Mouse (Mus musculus): ENCODE measurements around the gene Ttc34.

Gene Ttc34

GRCm38 (mm10) chr4:154837170-154837569, at the start of gene Ttc34:
Gene Ttc34 (plus strand): TSS chr4:154837459.
- DNase-seq (ENCODE audit: extremely low spot score, low read depth, low spot score) = peak; percentile 31

DNA sequence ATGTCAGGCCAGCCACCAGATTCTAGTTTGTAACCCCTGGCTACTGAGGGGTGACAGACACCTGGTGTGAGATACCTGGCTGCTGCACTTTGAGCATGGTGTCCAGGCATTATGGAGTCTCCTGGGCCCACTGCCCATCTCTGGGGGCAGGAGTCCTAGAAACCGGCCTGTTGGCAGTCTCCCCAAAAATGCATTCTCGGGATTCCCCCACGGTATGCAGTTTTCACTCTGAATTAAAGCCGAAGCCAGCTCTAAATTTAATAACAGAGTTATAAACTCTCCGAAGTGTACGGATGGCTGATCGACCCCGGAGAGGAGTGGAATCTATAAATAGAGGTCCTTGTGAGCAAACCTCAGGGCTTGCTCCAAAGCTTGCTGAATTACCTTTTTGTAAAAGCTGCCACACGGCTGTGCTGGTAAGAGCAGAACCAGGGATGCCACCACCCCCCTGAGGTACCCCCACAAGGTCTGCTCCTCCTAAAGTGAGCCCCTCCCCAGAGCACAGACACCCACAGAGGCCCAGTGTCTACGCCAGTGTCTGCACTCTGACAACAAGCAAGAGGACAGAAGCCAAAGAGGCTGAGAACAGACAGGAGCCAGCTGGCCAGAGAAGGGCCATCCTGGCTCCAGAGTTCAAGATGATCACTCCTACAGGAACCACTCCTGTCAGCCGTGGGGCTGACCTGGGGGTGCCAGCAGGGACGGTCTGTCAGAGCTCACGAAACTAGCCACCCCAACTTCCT, 49.1 kb upstream of the Ttc34 start:
- DNase-seq (ENCODE audit: extremely low spot score, low read depth, low spot score) = no peak

DNA sequence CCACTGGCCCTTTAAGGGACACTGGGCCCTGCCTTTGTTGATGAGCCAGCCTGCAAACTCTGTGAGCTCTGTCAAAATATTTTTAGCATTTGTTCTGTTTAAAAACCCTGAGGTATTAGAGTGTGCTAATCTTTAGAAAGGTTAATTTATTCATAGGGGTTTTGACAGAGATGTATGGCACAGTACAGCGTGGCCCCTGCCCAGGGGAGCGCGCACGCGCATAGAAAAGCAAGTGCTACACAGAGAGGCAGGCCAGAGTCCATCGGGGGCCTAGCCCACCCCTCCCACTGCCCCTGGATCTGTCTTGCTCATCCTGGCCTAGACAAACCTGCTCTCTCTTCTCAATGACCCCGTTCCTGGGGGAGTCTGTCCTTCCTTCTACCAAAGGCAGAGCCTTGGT, 45.4 kb upstream of the Ttc34 start:
- no peak for DNase-seq (ENCODE audit: extremely low spot score, low read depth, low spot score)

GRCm38 (mm10) chr4:154793499-154793898, 43.8 kb upstream of the Ttc34 start:
- no peak for DNase-seq (ENCODE audit: extremely low spot score, low read depth, low spot score)

DNA sequence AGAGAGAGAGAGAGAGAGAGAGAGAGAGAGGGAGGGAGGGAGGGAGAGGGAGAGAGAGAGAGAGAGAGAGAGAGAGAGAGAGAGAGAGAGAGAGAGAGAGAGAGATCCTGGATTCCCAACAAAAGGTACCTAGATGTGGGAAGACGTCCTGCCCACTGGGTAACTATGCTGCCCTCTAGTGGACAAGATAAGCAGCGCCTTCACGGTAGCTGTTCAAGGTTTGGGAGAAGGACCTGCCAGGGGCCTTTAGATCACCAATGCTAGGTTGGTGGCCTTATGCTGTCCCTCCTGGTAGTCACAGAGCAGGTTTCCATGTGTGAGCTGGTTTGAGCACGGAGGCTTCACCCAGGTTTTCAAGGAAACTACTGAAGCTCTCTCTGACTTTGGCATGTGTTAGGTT, 39.4 kb upstream of the Ttc34 start:
- DNase-seq (ENCODE audit: extremely low spot score, low read depth, low spot score) = no peak

- DNase-seq (ENCODE audit: extremely low spot score, low read depth, low spot score) = no peak
Measured at GRCm38 (mm10) chr4:154800543-154800942, 36.7 kb upstream of the Ttc34 start.

DNA sequence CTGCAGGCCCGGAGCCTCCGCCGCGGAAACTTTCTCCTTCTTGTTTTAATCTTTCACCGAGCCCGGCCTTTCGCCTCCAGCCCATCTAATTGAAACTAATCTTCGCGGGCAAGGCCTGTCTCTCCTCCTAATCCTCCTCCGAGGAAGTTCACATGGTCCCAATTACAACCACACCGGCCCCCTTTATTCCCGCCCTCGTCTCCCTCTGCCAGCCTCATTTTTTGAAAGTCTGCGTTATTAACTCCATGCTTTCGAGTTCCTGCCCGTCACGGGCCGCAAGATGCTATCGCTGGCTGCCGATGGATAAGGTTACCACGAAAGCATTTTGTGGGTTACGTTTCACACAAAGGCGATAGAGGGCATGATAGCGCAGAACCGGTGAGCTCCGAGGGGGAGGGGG, 35.0 kb upstream of the Ttc34 start:
- DNase-seq (ENCODE audit: extremely low spot score, low read depth, low spot score) = no peak

DNA sequence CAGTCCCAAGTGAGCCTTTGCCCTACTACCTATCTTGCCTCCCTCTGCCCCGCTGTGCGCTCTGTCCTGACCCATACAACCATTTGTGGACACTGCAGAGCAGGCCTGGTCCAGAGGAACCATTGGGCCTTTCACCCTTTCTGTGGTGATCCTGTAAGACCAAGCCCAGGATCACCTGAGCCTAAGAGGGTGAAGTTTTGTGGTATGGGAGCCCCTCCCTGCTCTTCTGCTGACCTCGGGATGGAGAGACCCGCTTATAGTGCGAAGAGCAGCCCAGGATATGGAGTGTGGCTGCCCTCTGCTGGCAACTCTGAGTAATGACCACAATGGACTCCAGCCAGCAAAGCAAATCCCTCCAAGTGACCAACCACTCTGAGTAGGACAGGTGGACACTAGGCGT, 11.6 kb upstream of the Ttc34 start:
- peak; percentile 60 for DNase-seq (ENCODE audit: extremely low spot score, low read depth, low spot score)

DNA sequence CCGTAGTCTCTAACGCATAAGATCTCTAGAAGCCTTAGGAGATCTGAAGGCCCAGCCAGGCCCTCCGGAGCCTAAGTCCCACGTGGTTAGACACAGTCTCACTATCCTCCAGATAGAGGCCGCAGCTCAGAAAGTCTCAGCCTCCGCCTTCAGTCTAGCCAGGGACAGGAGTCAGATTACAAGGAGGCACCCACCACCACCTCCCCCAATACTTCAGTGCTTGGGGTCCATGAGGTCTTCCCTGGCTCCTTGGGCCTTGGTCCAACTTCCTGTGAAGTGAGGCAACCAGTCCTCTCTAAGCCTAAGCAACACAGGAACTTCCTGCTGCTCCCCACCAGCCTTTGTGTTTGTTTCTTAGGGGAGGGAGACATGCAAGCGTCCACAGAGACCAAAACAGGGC, 11.0 kb upstream of the Ttc34 start:
- DNase-seq (ENCODE audit: extremely low spot score, low read depth, low spot score) = no peak

- DNase-seq (ENCODE audit: extremely low spot score, low read depth, low spot score) = no peak
Measured at GRCm38 (mm10) chr4:154827181-154827580, 10.1 kb upstream of the Ttc34 start.

DNA sequence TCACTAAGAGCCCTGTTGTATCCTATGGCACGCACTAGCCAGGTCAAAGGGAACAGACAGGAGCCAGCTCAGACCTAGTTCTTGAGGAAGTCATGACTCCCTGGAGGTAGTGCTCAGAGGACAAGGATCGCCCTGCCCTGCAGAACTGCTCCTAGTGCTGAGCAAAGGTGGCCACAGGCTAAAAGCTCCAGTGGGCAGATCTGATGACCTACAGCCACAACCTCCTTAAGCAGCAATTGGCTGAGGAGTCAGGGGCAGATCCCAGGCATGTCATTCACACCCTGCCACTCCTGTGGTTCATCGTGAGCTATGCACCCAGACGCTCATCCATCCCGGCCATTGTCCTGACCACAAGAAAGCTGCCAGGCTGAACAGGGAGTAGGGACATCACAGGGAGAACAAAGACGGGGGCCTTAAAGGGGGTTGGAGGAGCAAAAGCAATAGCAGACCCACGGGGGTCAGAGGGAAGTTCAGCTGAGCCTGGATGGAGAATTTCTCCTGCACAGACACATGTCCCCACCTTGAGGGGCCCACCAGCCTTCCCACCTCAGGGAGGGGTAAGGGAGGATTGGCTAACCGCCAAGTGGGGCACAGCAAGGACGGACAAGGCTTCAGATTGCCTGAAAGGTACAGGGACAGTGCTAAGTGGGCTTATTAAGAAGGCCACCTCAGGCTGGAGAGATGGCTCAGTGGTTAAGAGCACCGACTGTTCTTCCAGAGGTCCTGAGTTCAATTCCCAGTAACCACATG, 9.2 kb upstream of the Ttc34 start:
- DNase-seq (ENCODE audit: extremely low spot score, low read depth, low spot score) = no peak

DNA sequence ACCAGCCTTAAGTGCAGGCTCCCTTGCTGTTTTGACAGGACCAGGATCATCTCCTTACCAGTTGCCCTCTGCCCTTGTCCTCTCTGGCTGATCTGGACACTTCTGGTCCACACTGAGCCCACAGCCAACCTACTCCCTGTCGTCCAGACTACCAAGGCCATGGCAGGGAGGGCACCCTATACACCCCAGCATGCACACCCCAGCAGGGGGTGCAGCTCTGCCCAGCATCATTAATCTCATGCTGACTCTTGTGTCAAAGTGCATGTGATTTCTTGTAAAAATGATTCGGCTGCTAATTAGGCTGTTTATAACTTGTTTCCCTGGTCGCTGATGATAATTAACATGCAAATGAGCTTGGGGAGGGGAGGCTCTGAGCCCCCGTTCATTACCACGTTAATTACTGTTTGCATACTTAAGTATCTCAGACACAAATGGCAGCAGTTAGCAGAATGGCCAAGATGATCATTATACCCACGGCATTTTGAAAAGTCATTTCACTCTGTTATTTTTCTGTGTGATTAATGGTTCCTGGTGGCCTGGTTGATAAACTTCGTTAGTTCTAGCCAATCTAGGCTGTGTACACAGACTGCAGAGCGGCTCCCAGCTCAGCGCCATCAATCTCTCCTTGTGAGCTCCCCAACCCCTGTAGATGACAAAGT, 5.2 kb upstream of the Ttc34 start:
- no peak for DNase-seq (ENCODE audit: extremely low spot score, low read depth, low spot score)

- no peak for DNase-seq (ENCODE audit: extremely low spot score, low read depth, low spot score)
Measured at GRCm38 (mm10) chr4:154836183-154836915, 910 bp upstream of the Ttc34 start.

DNA sequence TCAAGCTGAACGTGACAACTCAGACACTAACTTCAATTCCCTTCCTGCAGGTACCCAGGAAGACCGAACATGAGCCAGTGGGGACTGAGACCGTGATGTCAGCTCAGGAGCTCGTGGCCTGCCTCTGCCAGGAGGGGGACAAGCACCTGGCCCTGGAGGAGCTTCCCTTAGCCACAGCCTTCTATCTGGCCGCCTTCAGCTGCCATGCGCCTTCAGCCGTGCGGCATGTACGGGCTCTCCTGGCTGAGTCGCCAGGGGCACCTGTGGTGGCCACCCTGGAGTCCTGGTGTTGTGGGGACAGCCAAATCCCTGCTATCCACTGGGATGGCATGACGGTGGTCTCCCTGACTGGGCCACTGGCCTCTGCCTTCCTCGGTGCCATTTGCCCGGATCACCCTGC, 1.5 kb downstream of the Ttc34 start:
- no peak for DNase-seq (ENCODE audit: extremely low spot score, low read depth, low spot score)

GRCm38 (mm10) chr4:154839406-154839805, 2.1 kb downstream of the Ttc34 start:
- DNase-seq (ENCODE audit: extremely low spot score, low read depth, low spot score) = no peak

- no peak for DNase-seq (ENCODE audit: extremely low spot score, low read depth, low spot score)
Measured at GRCm38 (mm10) chr4:154852696-154853095, 15.4 kb downstream of the Ttc34 start.

DNA sequence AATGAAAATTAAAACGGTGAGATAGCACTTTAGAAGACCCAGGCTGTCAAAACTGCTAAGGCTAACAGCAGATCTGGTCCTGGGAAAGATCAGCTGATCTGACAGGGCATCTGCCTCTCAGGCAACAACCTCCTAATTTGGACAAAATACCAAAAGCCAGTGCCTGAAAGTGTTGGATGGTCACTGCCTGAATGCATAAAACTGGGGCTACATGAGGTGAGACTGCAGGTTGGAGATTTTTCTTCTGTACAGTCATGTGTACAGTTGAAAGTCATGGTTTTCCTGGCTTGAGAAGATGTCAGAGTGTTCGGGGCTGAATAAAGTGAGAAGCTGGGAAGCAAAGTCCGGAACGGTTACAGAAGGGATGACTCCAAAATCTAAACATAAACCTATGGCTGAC, 16.6 kb downstream of the Ttc34 start:
- DNase-seq (ENCODE audit: extremely low spot score, low read depth, low spot score) = no peak

DNA sequence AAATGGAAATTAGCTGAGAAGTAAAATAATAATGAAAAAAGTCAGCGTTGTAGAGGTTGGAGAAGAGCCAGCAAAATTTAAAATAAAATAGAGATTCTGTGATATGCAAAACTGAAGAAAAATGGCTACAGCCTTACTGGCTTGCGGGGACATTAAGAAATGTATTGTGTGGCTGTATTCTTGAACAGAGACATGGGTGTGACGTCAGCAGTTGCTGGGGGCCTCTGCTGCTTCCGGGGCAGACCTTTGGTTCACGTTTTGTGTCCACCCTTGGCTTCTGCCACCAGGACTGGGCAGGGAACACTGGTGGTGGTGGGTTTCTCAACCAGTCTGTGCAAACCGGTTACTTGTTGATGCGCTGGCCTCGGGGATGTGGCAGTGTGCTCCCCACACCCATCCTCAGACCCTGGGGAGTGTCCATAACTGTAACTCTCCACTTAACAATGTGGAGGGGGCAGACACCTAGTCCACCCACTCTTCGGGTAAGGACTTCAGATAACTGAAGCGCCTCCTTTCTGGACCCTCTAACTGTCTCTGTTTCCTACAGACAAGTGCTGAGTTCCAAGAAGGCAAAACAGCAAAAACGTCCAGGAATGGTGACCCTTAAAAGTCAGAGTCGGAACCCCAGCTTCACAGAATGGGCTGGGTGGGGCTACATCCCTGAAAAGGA, 17.6 kb downstream of the Ttc34 start:
- no peak for DNase-seq (ENCODE audit: extremely low spot score, low read depth, low spot score)

GRCm38 (mm10) chr4:154855721-154856479, 18.6 kb downstream of the Ttc34 start:
- DNase-seq (ENCODE audit: extremely low spot score, low read depth, low spot score) = peak; percentile 69

GRCm38 (mm10) chr4:154856480-154856837, 19.2 kb downstream of the Ttc34 start:
- DNase-seq (ENCODE audit: extremely low spot score, low read depth, low spot score) = no peak
